Mouse (Mus musculus) cortical plate, adult 2 months (tissue): ENCODE results near the gene Olfr1229. TPM values are rescaled to one million over a fixed set of nuclear protein-coding genes. Genes with fewer than 3 reads are reported as not detected.

Source experiments
- H3K27ac ChIP-seq: fragments of 200-500 bp; 2 replicates; pipeline ENCODE4 v1.5.1; 2012; ENCODE audit warnings: low read length, control low read depth, inconsistent platforms; ENCODE audit not compliant: insufficient read depth
- H3K4me1 ChIP-seq: fragments of 200-500 bp; 2 replicates; pipeline ENCODE4 v1.6.1; 2011; ENCODE audit warnings: low read length; ENCODE audit not compliant: control insufficient read depth, insufficient read depth
- H3K4me3 ChIP-seq: fragments of 200-500 bp; 2 replicates; pipeline ENCODE4 v1.5.1; 2011; ENCODE audit warnings: mild to moderate bottlenecking, low read length, control low read depth; ENCODE audit not compliant: insufficient read depth
- CTCF ChIP-seq: fragments of 200-500 bp; IDR thresholded peaks from 2 replicates; pipeline ENCODE4 v1.5.1; 2011; ENCODE audit warnings: mild to moderate bottlenecking, control low read depth, low read length; ENCODE audit not compliant: insufficient read depth; ENCODE audit errors: extremely low read depth
- POLR2A ChIP-seq: fragments of 200-500 bp; IDR thresholded peaks from 2 replicates; pipeline ENCODE4 v1.6.1; 2011; ENCODE audit warnings: mild to moderate bottlenecking, low read length, control low read depth; ENCODE audit not compliant: insufficient read depth; ENCODE audit errors: extremely low read depth
- polyA plus RNA-seq: library from polyadenylated mRNA; depleted of rRNA; stranded (reverse); fragments of >200 nt; gene quantifications from 2 replicates; pipeline ENCODE4 v1.2.3, GENCODE M21; 2012; rRNA removed

Gene Olfr1229
- not detected in 2 replicates for polyA plus RNA-seq

- TF ChIP-seq CTCF (no peak), POLR2A (no peak)
- H3K4me3 ChIP-seq: no peak within 1 kb of the TSS
- H3K27ac ChIP-seq: no peak within 1 kb of the TSS
- H3K4me1 ChIP-seq: no peaks in the 10 kb centered on the region
Observed at GRCm38 (mm10) chr2:89287914-89288313, at the start of gene Olfr1229. Gene Olfr1229, minus strand, starts transcription at chr2:89288014.

GRCm38 (mm10) chr2:89329575-89329974 is 41.8 kb upstream of the Olfr1229 start, which contains the start of gene Olfr1232:
Gene Olfr1232, minus strand, starts transcription at chr2:89329675.
- Histone ChIP-seq H3K27ac (no peak within 1 kb of the TSS), H3K4me1 (no peaks in the 10 kb centered on the region), H3K4me3 (no peak within 1 kb of the TSS)
- TF ChIP-seq POLR2A (no peak), CTCF (no peak)

GRCm38 (mm10) chr2:89306974-89307373 is 19.2 kb upstream of the Olfr1229 start, which contains the start of gene Olfr1231:
Gene Olfr1231, minus strand, starts transcription at chr2:89307074.
- no peaks in the 10 kb centered on the region for H3K4me1 ChIP-seq
- TF ChIP-seq POLR2A (no peak), CTCF (no peak)
- no peak within 1 kb of the TSS for H3K27ac ChIP-seq
- no peak within 1 kb of the TSS for H3K4me3 ChIP-seq

GRCm38 (mm10) chr2:89297168-89297567 is 9.4 kb upstream of the Olfr1229 start, which contains the start of gene Olfr1230:
Gene Olfr1230, minus strand, starts transcription at chr2:89297268.
- TF ChIP-seq POLR2A (no peak), CTCF (no peak)
- Histone ChIP-seq H3K27ac (no peak within 1 kb of the TSS), H3K4me1 (no peaks in the 10 kb centered on the region), H3K4me3 (no peak within 1 kb of the TSS)

- H3K4me1 ChIP-seq: no peaks in the 10 kb centered on the region
- TF ChIP-seq POLR2A: no peak
- no peak for TF ChIP-seq CTCF
- no peak within 1 kb of the TSS for H3K27ac ChIP-seq
- H3K4me3 ChIP-seq: no peak within 1 kb of the TSS
Observed at GRCm38 (mm10) chr2:89253962-89254361, 33.9 kb downstream of the Olfr1229 start, which contains the start of gene Olfr1228. Gene Olfr1228, minus strand, starts transcription at chr2:89254062.

Other genes starting within 250 kb of the Olfr1229 start
- gene Olfr1218, start 226.8 kb downstream of the Olfr1229 start, polyA plus RNA-seq: not detected in 2 replicates
- gene Olfr1219, start 204.5 kb downstream of the Olfr1229 start, polyA plus RNA-seq: not detected in 2 replicates
- gene Olfr1220, start 181.2 kb downstream of the Olfr1229 start, polyA plus RNA-seq: not detected in 2 replicates
- not detected in 2 replicates for gene Olfr1221, start 170.7 kb downstream of the Olfr1229 start, polyA plus RNA-seq
- gene Olfr1222, start 155.0 kb downstream of the Olfr1229 start, polyA plus RNA-seq: not detected in 2 replicates
- gene Olfr1223, start 136.5 kb downstream of the Olfr1229 start, polyA plus RNA-seq: not detected in 2 replicates
- gene Olfr1224-ps1, start 123.9 kb downstream of the Olfr1229 start, polyA plus RNA-seq: not detected in 2 replicates
- gene Olfr1225, start 113.3 kb downstream of the Olfr1229 start, polyA plus RNA-seq: not detected in 2 replicates
- gene Olfr1226, start 88.0 kb downstream of the Olfr1229 start, polyA plus RNA-seq: not detected in 2 replicates
- not detected in 2 replicates for gene Olfr1228, start 34.0 kb downstream of the Olfr1229 start, polyA plus RNA-seq
- not detected in 2 replicates for gene Olfr1230, start 9.3 kb upstream of the Olfr1229 start, polyA plus RNA-seq
- not detected in 2 replicates for gene Olfr1231, start 19.1 kb upstream of the Olfr1229 start, polyA plus RNA-seq
- gene Olfr1232, start 41.7 kb upstream of the Olfr1229 start, polyA plus RNA-seq: not detected in 2 replicates
- not detected in 2 replicates for gene Olfr1233, start 54.4 kb upstream of the Olfr1229 start, polyA plus RNA-seq
- not detected in 2 replicates for gene Olfr1234, start 76.9 kb upstream of the Olfr1229 start, polyA plus RNA-seq
- not detected in 2 replicates for gene Olfr1238, start 121.7 kb upstream of the Olfr1229 start, polyA plus RNA-seq
- not detected in 2 replicates for gene Olfr1239, start 132.4 kb upstream of the Olfr1229 start, polyA plus RNA-seq
- gene Olfr1240, start 155.0 kb upstream of the Olfr1229 start, polyA plus RNA-seq: not detected in 2 replicates
- not detected in 2 replicates for gene Olfr1241, start 199.1 kb upstream of the Olfr1229 start, polyA plus RNA-seq
- not detected in 2 replicates for gene Olfr1242, start 210.3 kb upstream of the Olfr1229 start, polyA plus RNA-seq
- gene Olfr1243, start 243.5 kb upstream of the Olfr1229 start, polyA plus RNA-seq: not detected in 2 replicates